Mouse (Mus musculus): ENCODE measurements around the gene Dpm1. TPM values are rescaled to one million over a fixed set of nuclear protein-coding genes. Genes with fewer than 3 reads are reported as not detected.

Dpm1 gene
- polyA plus RNA-seq, 1 experiment from 2014 or later, result 78.5 TPM

Small RNA genes lying within 50 kb of the gene (microRNA-seq; reads per million reads assigned to microRNA genes)
- not detected for gene Gm24561 (ENCODE audit: borderline number of aligned reads)

Other genes with a start within 250 kb of the Dpm1 start
- gene Ripor3, start 220.0 kb downstream of the Dpm1 start, polyA plus RNA-seq (2014; fragmentation: Nextera tagmentation; extraction: Ambion mirVana), result 0.69 and 0.77 TPM in 2 replicates
- gene Pard6b, start 149.6 kb downstream of the Dpm1 start, polyA plus RNA-seq (2014; fragmentation: Nextera tagmentation; extraction: Ambion mirVana), result 4.8 and 5.1 TPM in 2 replicates
- 3.3 and 10.1 TPM in 2 replicates for gene Adnp, start 23.5 kb downstream of the Dpm1 start, polyA plus RNA-seq (2014; fragmentation: Nextera tagmentation; extraction: Ambion mirVana)
- 27.1 and 27.2 TPM in 2 replicates for gene Gm20716, start 227 bp downstream of the Dpm1 start, polyA plus RNA-seq (2014; fragmentation: Nextera tagmentation; extraction: Ambion mirVana)
- 7.6 and 8.4 TPM in 2 replicates for gene Mocs3, start within 50 bp of the Dpm1 start, polyA plus RNA-seq (2014; fragmentation: Nextera tagmentation; extraction: Ambion mirVana)
- 0.50 and 0.92 TPM in 2 replicates for gene Kcng1, start 51.1 kb upstream of the Dpm1 start, polyA plus RNA-seq (2014; fragmentation: Nextera tagmentation; extraction: Ambion mirVana)